ENCODE assay signal across 8 mouse cellular contexts in the genomic region with DNA sequence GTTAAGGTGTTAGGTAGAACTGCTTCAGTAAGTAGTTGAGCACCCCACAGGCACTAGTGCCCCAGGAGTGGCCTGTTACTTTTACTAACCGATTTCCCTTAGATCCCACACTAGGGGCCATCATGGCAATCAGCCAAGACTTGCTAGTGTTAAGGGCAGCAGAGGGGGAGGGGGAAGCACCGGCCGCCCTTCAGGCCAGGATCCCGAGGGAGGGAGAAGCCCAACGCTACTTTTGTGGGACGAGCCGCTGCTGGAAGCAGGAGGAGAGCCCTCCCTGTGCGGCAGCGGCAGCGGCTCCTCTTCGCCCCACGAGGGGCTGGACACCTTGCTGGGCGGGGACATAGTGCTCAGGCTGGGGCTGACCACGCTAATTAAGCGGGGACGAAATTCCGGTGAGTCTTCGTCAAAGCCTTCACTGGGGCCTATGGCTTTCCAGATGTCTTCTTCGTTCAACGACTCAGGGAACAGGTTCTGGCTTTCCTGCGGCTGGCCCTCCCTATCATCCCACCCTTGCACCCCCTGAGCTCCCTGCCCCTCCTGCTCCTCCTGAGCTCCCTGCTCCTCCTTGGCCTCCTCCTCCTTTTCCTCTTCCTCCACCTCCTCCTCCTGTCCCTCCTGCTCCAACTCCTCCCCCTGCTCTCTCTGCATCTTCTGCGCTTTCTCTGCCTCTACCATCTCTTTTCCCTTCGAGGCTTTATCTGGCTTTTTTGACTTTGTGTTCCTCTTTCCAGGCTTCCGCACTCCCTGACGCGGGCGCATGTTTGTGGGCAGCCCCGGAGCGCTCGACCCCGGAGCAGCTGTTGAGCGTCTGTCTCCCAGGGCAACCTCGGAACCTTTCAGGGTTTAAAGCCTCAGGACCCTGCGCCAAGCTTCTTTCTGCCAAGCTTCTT. TPM values are rescaled to one million over a fixed set of nuclear protein-coding genes. Genes with fewer than 3 reads are reported as not detected.
DNase-seq lines count a peak whose midpoint lies in the region; ATAC-seq lines count a peak whose summit lies in the region.

A gene (minus strand): TSS at position 802 of the 890 bp plus-strand sequence.

- peak; percentile 85 for ATAC-seq in forebrain, embryonic 14.5 days
- peak; percentile 87 for ATAC-seq in hindbrain, embryonic 13.5 days (ENCODE audit: low FRiP score)

- H3K27me3 ChIP-seq in forebrain, embryonic 14.5 days (replicated peaks; ENCODE audit: control insufficient read depth, insufficient read depth, low read length), result no peaks in the 10 kb centered on the region
- H3K27me3 ChIP-seq in hindbrain, embryonic 13.5 days, result no peaks in the 10 kb centered on the region
- H3K27me3 ChIP-seq in megakaryocyte, embryonic 14.5 days (replicated peaks), result peaks cover 3% of the 10 kb centered on the region

- peak within 1 kb of the TSS; percentile 93 for H3K4me2 ChIP-seq in forebrain, embryonic 14.5 days (ENCODE audit: low read length)
- peak within 1 kb of the TSS; percentile 93 for H3K4me2 ChIP-seq in hindbrain, embryonic 13.5 days

- H3K36me3 ChIP-seq in forebrain, embryonic 14.5 days (ENCODE audit: control insufficient read depth, insufficient read depth, low read length), result no peaks in the 10 kb centered on the region
- no peaks in the 10 kb centered on the region for H3K36me3 ChIP-seq in hindbrain, embryonic 13.5 days
- H3K36me3 ChIP-seq in megakaryocyte, embryonic 14.5 days (replicated peaks; ENCODE audit: low read length), result no peaks in the 10 kb centered on the region

- H3K4me1 ChIP-seq in brown adipose tissue, adult 24 weeks (ENCODE audit: control insufficient read depth, insufficient read depth, insufficient read length, low read length), result no peaks in the 10 kb centered on the region
- H3K4me1 ChIP-seq in forebrain, embryonic 14.5 days (ENCODE audit: control insufficient read depth, insufficient read depth, low read length), result peaks cover 2% of the 10 kb centered on the region; the same call in 1 of the 2 replicates
- peaks cover 13% of the 10 kb centered on the region for H3K4me1 ChIP-seq in hindbrain, embryonic 13.5 days (replicated peaks)
- peaks cover 14% of the 10 kb centered on the region for H3K4me1 ChIP-seq in megakaryocyte, embryonic 14.5 days

- no peak within 1 kb of the TSS for H3K27ac ChIP-seq in brown adipose tissue, adult 24 weeks (replicated peaks; ENCODE audit: low read depth, low read length)
- no peak within 1 kb of the TSS; the same call in 1 of the 2 replicates for H3K27ac ChIP-seq in forebrain, embryonic 14.5 days (ENCODE audit: low read depth, low read length)
- peak within 1 kb of the TSS; percentile 50 for H3K27ac ChIP-seq in hindbrain, embryonic 13.5 days

- intact Hi-C loops in left cerebral cortex, postnatal 25 days (cut with DNase I), result no loop called here

- H3K9me3 ChIP-seq in forebrain, embryonic 14.5 days (replicated peaks; ENCODE audit: control insufficient read depth, low read length), result no peaks in the 10 kb centered on the region
- H3K9me3 ChIP-seq in hindbrain, embryonic 13.5 days, result no peaks in the 10 kb centered on the region
- H3K9me3 ChIP-seq in megakaryocyte, embryonic 14.5 days, result peaks cover 8% of the 10 kb centered on the region

- peak within 1 kb of the TSS; percentile 67 for H3K9ac ChIP-seq in forebrain, embryonic 14.5 days (ENCODE audit: low read length)
- peak within 1 kb of the TSS; percentile 72 for H3K9ac ChIP-seq in hindbrain, embryonic 13.5 days

- peak; percentile 69 for DNase-seq in MN1 (ENCODE audit: low spot score)
- peak; percentile 68 for DNase-seq in forebrain, embryonic 14.5 days (ENCODE audit: low spot score)
- DNase-seq in left cerebral cortex, postnatal 25 days (ENCODE audit: low spot score in 2 of 2), result peak; percentile 18 to 38
- peak; percentile 33 to 38 for DNase-seq in right cerebral cortex, postnatal 10 days (ENCODE audit: low spot score in 2 of 2)
- DNase-seq in spleen, adult 12 weeks (ENCODE audit: low spot score), result no peak

- H3K4me3 ChIP-seq in brown adipose tissue, adult 24 weeks (ENCODE audit: insufficient read depth, low read depth, low read length), result peak within 1 kb of the TSS; percentile 50
- H3K4me3 ChIP-seq in forebrain, embryonic 14.5 days (ENCODE audit: low read depth, low read length), result peak within 1 kb of the TSS; percentile 45
- H3K4me3 ChIP-seq in hindbrain, embryonic 13.5 days, result peak within 1 kb of the TSS; percentile 52
- H3K4me3 ChIP-seq in megakaryocyte, embryonic 14.5 days (replicated peaks), result peak within 1 kb of the TSS; percentile 93

- WGBS in forebrain, embryonic 14.5 days, result 0% methylated on average over 33 of the region's 34 CpGs
- under 1% methylated on average over 34 of the region's 34 CpGs for WGBS in hindbrain, embryonic 13.5 days

RNA-seq across cellular contexts. Expression of the gene that starts here (rescaled TPM):
- not detected in 2 replicates for polyA plus RNA-seq in brown adipose tissue, adult 24 weeks (2012; ENCODE audit: insufficient read depth, insufficient read length, missing spikeins)
- polyA plus RNA-seq in forebrain, embryonic 14.5 days (2014; fragmentation: Nextera tagmentation; extraction: Ambion mirVana), result 0.10 and 0.13 TPM in 2 replicates
- polyA plus RNA-seq in hindbrain, embryonic 13.5 days (2015; fragmentation: Nextera tagmentation; extraction: Ambion mirVana), result 0.12 and 0.14 TPM in 2 replicates
- 1 to 10 TPM; 1.1 to 1.5 TPM for total RNA-seq in left cerebral cortex, postnatal 25 days (2021)
- not detected in 2 replicates for polyA plus RNA-seq in megakaryocyte, embryonic 14.5 days (2012; ENCODE audit: insufficient read depth, low replicate concordance)

Comparison
In these comparisons a context has a peak if more than half of its experiments do, and no peak if none do; other contexts are left out.
1. Peak in DNase-seq, ATAC-seq, H3K4me3 ChIP-seq, H3K9ac ChIP-seq and H3K4me2 ChIP-seq in forebrain, embryonic 14.5 days; RNA of the gene not detected or under 1 TPM.
2. Peak in ATAC-seq, H3K4me3 ChIP-seq, H3K27ac ChIP-seq, H3K9ac ChIP-seq and H3K4me2 ChIP-seq in hindbrain, embryonic 13.5 days; RNA of the gene not detected or under 1 TPM.